Mouse (Mus musculus) midbrain, postnatal 0 days (tissue): ENCODE measurements around the gene Clec16a. TPM values are rescaled to one million over a fixed set of nuclear protein-coding genes. Genes with fewer than 3 reads are reported as not detected.

ENCODE experiments used
- ATAC-seq: fragments of 200-750 bp; cut with Nextera tagmentation; 2 replicates; pipeline ENCODE4 v1.8.0; 2017; ENCODE audit warnings: moderate number of reproducible peaks, mild to moderate bottlenecking, moderate TSS enrichment, moderate library complexity; ENCODE audit not compliant: low FRiP score
- DNase-seq: peaks from one replicate; pipeline ENCODE4 v3.0.0-alpha.2; 2015; ENCODE audit warnings: low spot score
- H3K27ac ChIP-seq: fragments of 300-500 bp; sonication (generic); 2 replicates; pipeline ENCODE4 v1.5.1; 2014; ENCODE audit warnings: low read depth, mild to moderate bottlenecking, low read length, mixed read lengths
- H3K27me3 ChIP-seq: fragments of 300-500 bp; sonication (generic); 2 replicates; pipeline ENCODE4 v1.6.1; 2014; ENCODE audit warnings: low read length, control low read depth, mixed read lengths; ENCODE audit not compliant: insufficient read depth
- H3K36me3 ChIP-seq: fragments of 300-500 bp; sonication (generic); 2 replicates; pipeline ENCODE4 v1.6.1; 2014; ENCODE audit warnings: low read length, control low read depth, mixed read lengths; ENCODE audit not compliant: insufficient read depth
- H3K4me1 ChIP-seq: fragments of 300-500 bp; sonication (generic); 2 replicates; pipeline ENCODE4 v1.6.1; 2014; ENCODE audit warnings: mild to moderate bottlenecking, control low read depth, antibody characterized with exemption, low read length, mixed read lengths; ENCODE audit not compliant: insufficient read depth
- H3K4me2 ChIP-seq: fragments of 300-500 bp; sonication (generic); 2 replicates; pipeline ENCODE4 v1.6.1; 2014; ENCODE audit warnings: low read depth, mild to moderate bottlenecking, low read length, mixed read lengths; ENCODE audit not compliant: poor library complexity, severe bottlenecking
- H3K4me3 ChIP-seq: fragments of 300-500 bp; sonication (generic); 2 replicates; pipeline ENCODE4 v1.5.1; 2014; ENCODE audit warnings: low read depth, mild to moderate bottlenecking, low read length, moderate library complexity
- H3K9ac ChIP-seq: fragments of 300-500 bp; sonication (generic); replicated peaks from 2 replicates; pipeline ENCODE4 v1.6.1; 2014; ENCODE audit warnings: mild to moderate bottlenecking, low read length, moderate library complexity, mixed read lengths; ENCODE audit not compliant: poor library complexity, severe bottlenecking
- H3K9me3 ChIP-seq: fragments of 300-500 bp; sonication (generic); 2 replicates; pipeline ENCODE4 v1.6.1; 2016; ENCODE audit warnings: low read length, control low read depth
- CTCF ChIP-seq: IDR thresholded peaks from 2 replicates; pipeline ENCODE4 v1.5.1; 2016; ENCODE audit warnings: antibody characterized with exemption, mild to moderate bottlenecking
- WGBS: fragments of 180-500 bp; shearing (Covaris S2); extraction: QIAGEN DNeasy Blood & Tissue Kit; methylation state at CpG from one replicate; pipeline ENCODE4 v1.1.7; 2014; 5-methylcytosine and 5-hydroxymethylcytosine counted together
- polyA plus RNA-seq: library from polyadenylated mRNA; unstranded; fragments of >200 nt; fragmentation: Nextera tagmentation; extraction: Ambion mirVana; gene quantifications from 2 replicates; pipeline ENCODE4 v1.2.1, GENCODE M21; 2015
- total RNA-seq: library from RNA; depleted of rRNA; stranded (reverse); fragments of >200 nt; gene quantifications from 2 replicates; pipeline ENCODE4 v1.2.3, GENCODE M21; 2014

Clec16a gene
- total and polyA plus RNA-seq, 2 experiments from 2014 or later = 63.8 to 69.5 TPM

- Histone ChIP-seq H3K27ac (no peak overlapping the region), H3K27me3 (no peaks in the 10 kb centered on the region), H3K36me3 (no peaks in the 10 kb centered on the region), H3K4me1 (no peaks in the 10 kb centered on the region), H3K9ac (no peak overlapping the region), H3K4me2 (no peak overlapping the region), H3K4me3 (no peak overlapping the region), H3K9me3 (no peaks in the 10 kb centered on the region)
- DNase-seq (no peak), ATAC-seq (no peak)
- no peak for TF ChIP-seq CTCF
- WGBS = 82% methylated on average over 1 of the region's 1 CpGs
Observed at GRCm38 (mm10) chr16:10656939-10657338, 111.8 kb downstream of the Clec16a start.

- H3K36me3 ChIP-seq = no peaks in the 10 kb centered on the region
- no peaks in the 10 kb centered on the region for H3K4me1 ChIP-seq
- no peak overlapping the region for H3K27ac ChIP-seq
- no peaks in the 10 kb centered on the region for H3K27me3 ChIP-seq
- no peaks in the 10 kb centered on the region for H3K9me3 ChIP-seq
- TF ChIP-seq CTCF = no peak
- 83% methylated on average over 2 of the region's 2 CpGs for WGBS
- DNase-seq = no peak
- no peak overlapping the region for H3K9ac ChIP-seq
- ATAC-seq = no peak
- H3K4me2 ChIP-seq = no peak overlapping the region
- H3K4me3 ChIP-seq = no peak overlapping the region
Observed at GRCm38 (mm10) chr16:10659211-10659610, 114.1 kb downstream of the Clec16a start.

GRCm38 (mm10) chr16:10660526-10660925 lies 115.4 kb downstream of the Clec16a start:
- Histone ChIP-seq H3K27me3 (no peaks in the 10 kb centered on the region), H3K27ac (no peak overlapping the region), H3K9ac (no peak overlapping the region), H3K4me3 (no peak overlapping the region), H3K9me3 (no peaks in the 10 kb centered on the region), H3K36me3 (no peaks in the 10 kb centered on the region), H3K4me1 (0 out of 2 replicates have a peak, but pooled peaks cover 2% of the 10 kb centered on the region), H3K4me2 (no peak overlapping the region)
- ATAC-seq = no peak
- TF ChIP-seq CTCF = no peak
- no peak for DNase-seq

- DNase-seq (peak; percentile 42), ATAC-seq (no peak)
- H3K27ac ChIP-seq = no peak overlapping the region
- no peak for TF ChIP-seq CTCF
- no peaks in the 10 kb centered on the region for H3K36me3 ChIP-seq
- no peak overlapping the region for H3K9ac ChIP-seq
- WGBS = 62% methylated on average over 2 of the region's 2 CpGs
- no peak overlapping the region for H3K4me3 ChIP-seq
- no peaks in the 10 kb centered on the region for H3K9me3 ChIP-seq
- H3K4me2 ChIP-seq = no peak overlapping the region
- peaks cover 4% of the 10 kb centered on the region; the same call in 1 of the 2 replicates for H3K4me1 ChIP-seq
- H3K27me3 ChIP-seq = no peaks in the 10 kb centered on the region
Observed at GRCm38 (mm10) chr16:10661385-10661784, 116.2 kb downstream of the Clec16a start.

- H3K9me3 ChIP-seq = no peaks in the 10 kb centered on the region
Observed at GRCm38 (mm10) chr16:10663890-10664731, 119.0 kb downstream of the Clec16a start.

More at GRCm38 (mm10) chr16:10663890-10664731, 119.0 kb downstream of the Clec16a start:
- H3K9ac ChIP-seq = no peak overlapping the region
- no peak overlapping the region for H3K27ac ChIP-seq
- H3K4me3 ChIP-seq = no peak overlapping the region
- H3K27me3 ChIP-seq = no peaks in the 10 kb centered on the region
- ATAC-seq = no peak
- H3K4me1 ChIP-seq = peaks cover 4% of the 10 kb centered on the region; the same call in 1 of the 2 replicates
- no peak for DNase-seq
- no peaks in the 10 kb centered on the region for H3K36me3 ChIP-seq
- TF ChIP-seq CTCF = no peak
- 85% methylated on average over 12 of the region's 12 CpGs for WGBS
- no peak overlapping the region for H3K4me2 ChIP-seq
